Mouse (Mus musculus) adrenal gland (tissue): ENCODE data around the gene Gpatch2l.

Source experiments
- intact Hi-C: fragments of 180-260 bp; cut with DNase I; formaldehyde crosslinking; loops from one replicate; pipeline ENCODE4 v1.15.1; 2025
- long read RNA-seq, 2 experiments: library from polyadenylated mRNA; unstranded; transcript quantifications; one replicate each; pipeline ENCODE4 v2.0.0; 2020; ENCODE audit warnings: borderline replicate concordance in 1 of 2; ENCODE audit not compliant: insufficient replicate concordance in 1 of 2

Gene Gpatch2l
- long read RNA-seq, experiment 1, full-length matches to known transcripts, result 4 of 7 reads
- long read RNA-seq, experiment 1, partial matches to known transcripts, result 0 of 7 reads
- long read RNA-seq, experiment 1, other reads (novel, unspliced or antisense), result 3 of 7 reads
- long read RNA-seq, experiment 2, partial matches to known transcripts, result 3 of 7 reads
- long read RNA-seq, experiment 2, other reads (novel, unspliced or antisense), result 3 of 7 reads

DNA sequence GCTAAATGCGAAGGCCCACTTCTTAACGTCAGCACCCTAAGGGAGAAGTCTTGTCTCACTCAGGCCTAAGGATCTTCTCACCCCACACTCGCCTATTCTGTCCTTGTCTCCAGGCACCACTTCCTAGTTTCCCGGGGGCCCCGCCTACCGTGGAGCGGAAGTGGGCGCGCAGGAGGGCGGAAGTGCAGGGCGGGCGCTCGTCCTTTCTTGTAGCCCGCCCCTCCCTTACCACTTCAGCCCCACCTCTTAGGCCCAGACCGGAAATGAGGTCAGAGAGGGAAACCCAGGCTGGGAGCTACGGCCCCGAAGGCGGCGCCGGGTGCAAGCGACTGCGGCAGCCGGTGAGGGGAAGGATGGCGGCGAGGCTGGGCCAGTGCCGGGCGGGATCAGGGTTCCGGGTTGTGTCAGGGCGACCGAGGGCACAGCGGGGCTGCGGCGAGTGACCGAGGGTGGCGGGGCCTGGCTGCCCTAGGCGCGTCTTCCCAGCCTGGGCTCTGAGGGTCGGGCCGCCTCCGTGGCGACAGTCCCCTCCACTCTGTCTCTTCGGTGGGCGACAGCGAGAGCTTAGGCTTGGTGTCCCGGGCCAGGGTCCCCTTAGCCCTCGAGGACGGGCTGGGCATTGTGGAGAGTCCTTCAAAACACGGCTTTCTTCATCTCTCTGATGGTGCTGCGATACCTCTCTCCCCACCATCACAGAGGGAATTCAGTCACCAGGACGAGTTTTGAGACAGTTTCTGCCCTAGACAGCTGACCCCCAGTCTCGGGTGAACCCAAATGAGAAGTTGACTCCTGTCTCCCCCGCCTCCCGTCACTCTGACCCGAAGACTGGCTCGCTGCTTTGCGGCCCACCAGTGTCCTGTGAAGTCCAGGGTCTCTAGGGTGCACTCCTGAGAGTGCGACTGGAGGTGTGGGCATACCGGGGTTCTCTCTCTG is at the start of gene Gpatch2l:
Gene Gpatch2l (plus strand): TSS at position 255 of the 933 bp plus-strand sequence.
- intact Hi-C loops, result no loop called here

DNA sequence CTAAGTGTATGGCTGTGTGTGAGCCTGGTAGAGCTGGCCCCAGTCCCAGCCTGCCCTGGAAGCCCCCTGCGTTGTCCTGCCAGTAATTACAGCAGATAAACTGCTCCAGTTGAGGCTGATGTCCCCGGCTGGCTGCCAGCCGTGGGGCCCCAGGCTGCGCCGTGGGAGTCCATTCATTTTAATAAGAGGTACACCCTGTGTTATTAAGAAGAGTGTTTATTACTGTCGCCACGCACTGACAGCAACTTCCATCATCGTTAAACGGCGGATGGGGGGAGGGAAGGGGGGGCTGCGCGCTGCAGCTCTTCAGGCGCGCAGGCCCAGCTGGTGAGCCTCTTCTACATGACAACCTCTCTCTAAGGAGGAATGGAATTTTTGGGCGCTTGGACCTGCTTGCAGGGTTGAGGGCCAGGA is 49.6 kb upstream of the Gpatch2l start:
- intact Hi-C loops, result no loop called here

- intact Hi-C loops, result no loop called here
These were observed 44.7 kb upstream of the Gpatch2l start for GRCm38 (mm10) chr12:86196944-86197343.

GRCm38 (mm10) chr12:86203443-86204057 is 38.1 kb upstream of the Gpatch2l start:
- intact Hi-C loops, result no loop called here

DNA sequence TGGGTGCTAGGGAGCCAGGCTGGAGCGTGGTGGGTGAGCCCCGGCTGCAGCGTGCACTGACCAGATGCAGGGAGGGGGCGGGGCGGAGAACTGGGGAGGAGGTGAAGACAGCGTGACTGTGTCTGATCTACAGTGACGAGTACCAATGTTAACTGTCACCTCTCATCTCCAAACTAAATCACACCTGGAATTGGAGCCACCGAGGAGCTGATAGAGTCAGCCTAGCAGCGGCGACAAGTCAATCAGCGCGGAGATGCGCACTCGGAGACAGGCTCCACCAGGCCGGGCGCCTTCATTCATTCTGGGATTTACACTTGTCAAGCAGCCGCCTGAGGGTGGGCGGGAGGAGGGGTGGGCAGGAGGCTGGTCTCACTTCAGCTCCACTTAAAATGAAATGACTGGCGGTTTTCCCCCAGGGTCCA is 30.5 kb upstream of the Gpatch2l start:
- intact Hi-C loops, result no loop called here

- intact Hi-C loops, result no loop called here
These were observed 28.8 kb upstream of the Gpatch2l start for GRCm38 (mm10) chr12:86212693-86213470.

DNA sequence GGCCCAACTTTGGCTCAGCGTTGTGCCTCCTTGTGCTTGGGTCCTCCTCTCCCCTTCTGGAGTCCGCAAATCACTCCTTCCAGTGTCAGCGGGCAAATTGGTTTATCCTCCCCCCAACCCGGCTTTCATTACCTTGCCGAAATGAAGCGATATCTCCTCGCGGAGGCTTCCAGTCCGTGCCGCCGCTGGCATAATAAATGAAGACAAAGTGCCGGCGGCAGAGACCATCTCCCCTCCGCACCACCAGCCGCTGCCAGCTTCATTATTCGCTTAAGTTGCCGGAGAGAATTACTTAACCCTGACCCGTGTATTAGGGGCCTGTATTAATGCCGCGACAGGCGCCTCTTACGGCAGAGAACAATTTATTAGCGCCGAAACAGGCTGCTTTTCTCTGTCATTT is 27.5 kb upstream of the Gpatch2l start:
- intact Hi-C loops, result no loop called here

GRCm38 (mm10) chr12:86216687-86217421 is 24.8 kb upstream of the Gpatch2l start:
- intact Hi-C loops, result no loop called here

DNA sequence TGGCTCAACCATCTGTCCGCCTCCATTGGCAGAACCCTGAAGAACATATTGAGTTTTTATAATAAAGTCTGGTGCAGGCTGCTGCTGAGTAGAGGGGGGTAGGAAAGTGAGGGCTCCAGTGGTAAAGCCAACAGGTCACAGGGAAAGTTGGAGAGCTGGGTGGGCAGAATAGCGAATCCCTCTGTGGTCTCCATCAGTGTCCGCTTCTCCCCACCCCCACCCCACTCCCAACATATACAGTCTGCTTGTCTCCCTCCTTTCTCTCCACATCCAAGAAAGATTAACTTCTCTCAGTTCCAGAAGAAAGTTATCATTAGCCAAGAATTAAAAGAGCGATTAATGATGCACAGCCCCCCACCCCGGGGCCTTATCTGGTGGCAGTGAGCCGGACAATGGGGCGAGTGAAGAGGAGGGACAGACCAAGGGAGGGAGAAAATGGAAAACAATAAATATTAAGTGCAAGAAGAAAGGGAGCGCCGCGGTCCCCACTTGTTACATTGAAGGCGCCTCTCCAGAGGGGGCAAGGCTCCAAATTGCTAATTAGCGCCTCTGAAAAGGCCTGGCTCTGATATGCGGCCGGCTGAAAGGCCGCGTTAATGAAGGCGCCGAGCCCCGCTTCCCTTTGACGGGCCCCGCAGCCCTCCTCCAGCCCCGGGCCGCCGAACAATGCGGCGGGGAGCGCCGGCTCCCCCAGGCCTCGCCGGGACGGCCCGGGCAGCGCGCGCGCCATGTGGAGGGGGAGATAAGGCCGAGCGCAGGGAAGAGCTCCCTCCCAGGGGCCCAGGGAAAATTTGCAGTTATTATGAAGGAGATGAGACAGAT is 21.2 kb upstream of the Gpatch2l start:
- intact Hi-C loops, result no loop called here

- intact Hi-C loops, result no loop called here
These were observed 20.5 kb upstream of the Gpatch2l start for GRCm38 (mm10) chr12:86221074-86221703.

- intact Hi-C loops, result no loop called here
These were observed 7.4 kb upstream of the Gpatch2l start for GRCm38 (mm10) chr12:86234295-86234694.

DNA sequence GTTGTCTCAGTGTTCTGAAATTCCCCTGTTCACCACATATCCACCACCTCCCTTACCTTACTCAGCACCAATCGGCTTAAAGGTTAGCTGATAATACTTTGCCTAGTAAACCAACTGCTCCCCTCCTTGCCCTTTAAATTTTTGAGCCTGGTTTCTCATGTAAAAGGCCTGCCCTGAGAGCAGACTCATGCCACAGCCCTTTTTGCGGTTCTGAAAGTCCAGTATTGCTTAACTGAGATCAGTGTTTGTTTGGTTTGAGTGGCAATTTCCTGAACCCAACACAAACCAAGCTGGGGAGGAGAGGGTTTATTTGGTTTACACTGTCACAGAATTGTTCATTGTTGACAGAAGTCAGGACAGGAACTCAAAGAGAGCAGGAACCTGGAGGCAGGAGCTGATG is 2.9 kb upstream of the Gpatch2l start:
- intact Hi-C loops, result no loop called here

DNA sequence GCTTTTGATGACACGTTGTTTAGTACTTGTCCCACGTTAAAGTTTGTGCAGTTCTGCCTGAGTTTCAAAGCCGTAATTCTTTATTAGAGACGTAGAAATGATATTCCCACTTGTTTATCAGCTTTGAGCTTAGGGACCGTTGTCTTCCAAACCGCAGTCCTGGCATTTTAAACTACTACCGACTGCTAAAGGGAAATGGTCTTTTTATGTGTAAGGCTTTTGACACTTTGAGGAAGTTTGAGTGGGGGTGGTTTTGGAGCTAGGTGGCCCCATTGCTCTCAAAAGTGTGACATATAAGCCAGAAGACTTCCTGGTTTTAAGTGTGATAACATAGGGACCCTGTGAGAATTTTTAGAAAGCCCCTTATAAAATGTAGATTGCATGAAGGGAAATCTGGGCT is 905 bp downstream of the Gpatch2l start:
- intact Hi-C loops, result no loop called here

DNA sequence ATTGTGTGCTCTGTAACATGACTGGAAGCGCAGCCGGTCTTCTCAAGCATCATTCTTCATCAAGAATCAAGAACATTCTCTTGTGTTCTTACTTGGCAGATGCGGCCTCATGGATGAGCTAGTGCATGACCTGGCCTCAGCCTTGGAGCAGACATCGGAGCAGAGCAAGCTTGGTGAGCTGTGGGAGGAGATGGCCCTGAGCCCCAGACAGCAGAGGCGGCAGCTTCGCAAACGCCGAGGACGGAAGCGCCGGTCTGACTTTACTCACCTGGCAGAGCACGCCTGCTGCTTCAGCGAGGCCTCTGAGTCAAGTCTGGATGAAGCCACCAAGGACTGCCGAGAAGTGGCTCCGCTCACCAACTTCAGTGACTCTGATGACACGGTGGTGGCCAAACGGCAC is 2.3 kb downstream of the Gpatch2l start:
- intact Hi-C loops, result no loop called here

DNA sequence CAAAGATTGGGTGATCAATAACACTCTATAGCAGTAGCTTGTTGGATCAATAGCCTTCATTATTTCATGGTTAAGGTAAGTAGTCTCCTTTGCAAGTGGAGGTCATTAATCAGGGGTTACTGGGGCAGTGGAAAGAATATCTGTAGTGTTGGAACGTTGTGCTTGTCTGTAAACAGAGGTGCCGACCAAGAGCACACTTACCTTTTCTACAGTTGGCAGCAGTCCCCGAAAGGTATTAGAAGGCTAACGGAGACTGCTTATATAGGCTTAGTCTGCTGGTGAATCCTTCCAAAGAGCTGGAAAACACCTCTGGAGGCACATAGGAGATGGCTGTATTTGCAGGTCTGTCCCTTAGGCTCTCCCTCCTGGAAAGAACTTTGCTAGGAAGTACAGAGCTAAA is 8.5 kb downstream of the Gpatch2l start:
- intact Hi-C loops, result no loop called here

- intact Hi-C loops, result no loop called here
These were observed 13.3 kb downstream of the Gpatch2l start for GRCm38 (mm10) chr12:86254910-86255309.

- intact Hi-C loops, result no loop called here
These were observed 30.0 kb downstream of the Gpatch2l start for GRCm38 (mm10) chr12:86271626-86272025.

GRCm38 (mm10) chr12:86274246-86274645 is 32.6 kb downstream of the Gpatch2l start:
- intact Hi-C loops, result no loop called here

- intact Hi-C loops, result no loop called here
These were observed 34.1 kb downstream of the Gpatch2l start for GRCm38 (mm10) chr12:86275731-86276130.
